Mouse (Mus musculus): Measurements from ENCODE around the gene Zdhhc22.

DNA sequence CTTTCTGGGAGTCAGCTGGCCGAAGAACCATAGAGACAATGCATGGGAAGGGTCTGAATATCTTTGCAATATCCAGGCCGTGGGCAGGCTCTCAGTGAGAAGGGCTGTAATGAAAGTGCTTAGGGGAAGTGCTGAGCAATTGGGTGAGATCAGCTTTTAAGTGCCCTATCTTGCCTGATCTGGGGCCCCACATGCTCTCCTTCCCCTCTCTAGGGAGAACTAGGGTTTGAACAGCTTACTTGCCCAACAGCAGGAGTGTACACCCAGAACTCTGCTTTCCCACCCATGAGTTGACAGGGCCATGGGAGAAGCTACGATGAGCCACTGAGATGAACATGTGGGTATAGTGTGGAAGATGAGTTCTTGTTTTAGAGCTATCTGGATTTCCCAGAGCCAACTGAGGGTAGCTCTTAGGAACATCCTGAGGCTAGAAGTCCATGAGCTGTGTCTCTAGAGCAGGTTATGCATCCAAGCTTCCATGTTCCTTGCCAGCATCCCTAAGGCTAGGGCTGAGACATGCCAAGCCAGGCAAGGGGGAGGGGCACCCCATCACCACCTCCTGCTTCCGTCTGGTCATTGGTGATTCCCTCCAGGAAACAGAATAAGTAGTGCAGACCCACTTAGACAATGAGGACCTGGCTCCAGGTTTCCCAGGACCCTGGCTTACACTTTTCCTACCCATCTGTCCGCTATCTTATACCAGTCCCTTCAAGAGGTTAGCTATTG lies 39.2 kb upstream of the Zdhhc22 start:
- TF ChIP-seq CTCF (IDR thresholded peaks at IDR 0.05; ENCODE audit: low read depth) (no peak), EP300 (IDR thresholded peaks at IDR 0.05; ENCODE audit: low read depth) (no peak)
